Mouse (Mus musculus): ENCODE data around the gene Ier2. TPM values are rescaled to one million over a fixed set of nuclear protein-coding genes. Genes with fewer than 3 reads are reported as not detected.
A peak's percentile ranks its signal among the peaks of the same experiment; 100 is the strongest.

Gene Ier2
- polyA plus RNA-seq, 1 experiment from 2014 or later, result 82.8 TPM

DNA sequence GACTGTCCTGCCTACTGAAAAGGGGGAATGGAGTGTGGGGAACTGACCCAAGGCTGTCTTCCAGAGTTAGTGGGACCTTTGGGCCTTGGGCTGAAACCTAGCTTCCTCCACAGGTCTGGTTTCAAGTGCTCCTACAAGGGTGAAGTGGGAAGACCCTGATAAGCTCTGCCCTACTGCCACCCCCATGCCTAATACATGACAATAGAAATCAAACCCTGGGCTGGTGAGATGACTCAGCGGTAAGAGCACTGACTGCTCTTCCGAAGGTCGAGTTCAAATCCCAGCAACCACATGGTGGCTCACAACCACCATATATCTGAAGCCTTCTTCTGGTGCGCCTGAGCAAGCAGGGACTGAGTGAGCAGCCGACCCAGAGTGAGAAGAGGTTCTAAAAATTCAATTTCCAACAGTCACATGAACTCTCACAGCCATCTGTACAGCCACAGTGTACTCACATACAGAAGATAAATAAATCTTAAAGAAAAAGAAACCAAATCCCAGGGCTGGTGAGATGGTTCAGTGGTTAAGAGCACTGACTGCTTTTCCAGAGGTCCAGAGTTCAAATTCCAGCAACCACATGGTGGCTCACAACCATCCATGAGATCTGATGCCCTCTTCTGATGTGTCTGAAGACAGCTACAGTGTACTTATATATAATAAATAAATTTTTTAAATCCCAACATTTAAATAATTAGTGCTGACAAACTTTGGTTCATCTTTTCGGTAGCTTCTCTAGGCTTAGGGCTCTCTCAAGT, 6.3 kb upstream of the Ier2 start:
- H3K27ac ChIP-seq (replicated peaks), result peak overlapping the region; percentile 70
- H3K36me3 ChIP-seq (ENCODE audit: control insufficient read depth, insufficient read depth, low read length), result peaks cover 4% of the 10 kb centered on the region; the same call in 1 of the 2 replicates
- no peaks in the 10 kb centered on the region for H3K27me3 ChIP-seq (ENCODE audit: control insufficient read depth, insufficient read depth, low read length)
- no peak overlapping the region for H3K4me2 ChIP-seq (replicated peaks; ENCODE audit: low read depth)
- TF ChIP-seq EP300 (optimal IDR thresholded peaks at IDR 0.05) (no peak), CTCF (IDR thresholded peaks at IDR 0.05; ENCODE audit: low read depth) (no peak)
- H3K9ac ChIP-seq (ENCODE audit: low read length), result no peak overlapping the region
- WGBS, result 72% methylated on average over 6 of the region's 6 CpGs
- DNase-seq (ENCODE audit: low spot score), result no peak
- ATAC-seq (ENCODE audit: low FRiP score, low TSS enrichment), result no peak
- no peaks in the 10 kb centered on the region for H3K9me3 ChIP-seq (ENCODE audit: control insufficient read depth, low read length)
- H3K4me3 ChIP-seq (ENCODE audit: low read depth, low read length), result no peak overlapping the region
- H3K4me1 ChIP-seq (replicated peaks; ENCODE audit: control insufficient read depth, insufficient read depth), result no peaks in the 10 kb centered on the region

DNA sequence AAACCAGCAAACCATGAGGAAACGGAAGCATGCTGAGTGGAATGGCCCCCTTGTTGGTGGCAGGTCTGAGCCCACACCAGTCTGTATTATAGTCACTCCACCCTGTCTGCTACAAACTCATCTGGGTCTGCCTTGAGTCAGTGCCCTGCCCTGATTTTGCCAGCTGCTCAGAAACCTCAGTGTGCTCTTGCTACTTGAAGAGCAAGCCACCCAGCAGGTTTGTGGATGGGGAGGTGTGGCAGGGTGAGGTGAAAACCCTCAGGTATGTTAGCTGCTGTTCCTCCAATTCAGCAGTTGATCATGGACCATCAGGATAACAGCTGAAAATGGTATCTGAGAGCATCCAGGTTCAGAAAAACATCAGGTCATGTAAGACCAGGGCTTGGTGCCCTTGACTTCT, 5.4 kb upstream of the Ier2 start:
- TF ChIP-seq CTCF (IDR thresholded peaks at IDR 0.05; ENCODE audit: low read depth) (no peak), EP300 (optimal IDR thresholded peaks at IDR 0.05) (no peak)
- no peak overlapping the region for H3K9ac ChIP-seq (ENCODE audit: low read length)
- no peak overlapping the region for H3K4me2 ChIP-seq (replicated peaks; ENCODE audit: low read depth)
- no peak overlapping the region for H3K4me3 ChIP-seq (ENCODE audit: low read depth, low read length)
- DNase-seq (ENCODE audit: low spot score), result peak; percentile 56
- no peaks in the 10 kb centered on the region; the same call in 1 of the 2 replicates for H3K36me3 ChIP-seq (ENCODE audit: control insufficient read depth, insufficient read depth, low read length)
- H3K27ac ChIP-seq (replicated peaks), result peak overlapping the region; percentile 70
- H3K9me3 ChIP-seq (ENCODE audit: control insufficient read depth, low read length), result no peaks in the 10 kb centered on the region
- WGBS, result 60% methylated on average over 1 of the region's 1 CpGs
- no peaks in the 10 kb centered on the region for H3K27me3 ChIP-seq (ENCODE audit: control insufficient read depth, insufficient read depth, low read length)
- ATAC-seq (ENCODE audit: low FRiP score, low TSS enrichment), result no peak
- no peaks in the 10 kb centered on the region for H3K4me1 ChIP-seq (replicated peaks; ENCODE audit: control insufficient read depth, insufficient read depth)

DNA sequence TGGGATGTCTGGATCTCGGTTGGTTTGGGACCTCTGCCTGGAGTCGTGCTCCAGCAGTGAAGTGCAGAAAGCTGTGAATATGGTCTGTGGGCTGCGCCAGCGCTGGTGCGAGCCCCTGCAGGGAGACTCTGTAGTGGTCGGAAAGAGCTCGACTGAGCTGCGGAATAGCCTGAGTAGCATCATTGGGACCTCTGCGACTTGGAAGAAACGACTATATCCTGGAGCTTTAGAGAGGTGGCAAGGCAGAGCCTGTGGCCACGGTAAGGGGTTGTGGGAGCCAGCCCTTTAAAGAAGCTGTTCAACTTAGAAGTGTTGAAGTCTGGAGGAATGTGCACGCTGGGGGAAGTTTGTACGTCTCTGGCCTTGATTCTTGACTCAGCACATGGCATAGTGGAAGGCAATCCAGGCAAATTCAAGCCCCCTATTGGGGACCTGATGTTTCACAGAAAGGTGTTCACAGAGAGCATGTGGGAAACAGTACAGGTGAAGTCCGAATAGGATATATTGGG, 2.8 kb upstream of the Ier2 start:
- no peaks in the 10 kb centered on the region for H3K36me3 ChIP-seq (ENCODE audit: control insufficient read depth, insufficient read depth, low read length)
- peak overlapping the region; percentile 82 for H3K4me3 ChIP-seq (ENCODE audit: low read depth, low read length)
- H3K27ac ChIP-seq (replicated peaks), result peak overlapping the region; percentile 95
- peak overlapping the region; percentile 78 for H3K4me2 ChIP-seq (replicated peaks; ENCODE audit: low read depth)
- H3K27me3 ChIP-seq (ENCODE audit: control insufficient read depth, insufficient read depth, low read length), result no peaks in the 10 kb centered on the region
- DNase-seq (ENCODE audit: low spot score), result no peak
- H3K9ac ChIP-seq (ENCODE audit: low read length), result peak overlapping the region; percentile 74
- peak; percentile 28; the same call in 1 of the 2 replicates for TF ChIP-seq CTCF (IDR thresholded peaks at IDR 0.05; ENCODE audit: low read depth)
- no peak for TF ChIP-seq EP300 (optimal IDR thresholded peaks at IDR 0.05)
- WGBS, result under 1% methylated on average over 14 of the region's 14 CpGs
- ATAC-seq (ENCODE audit: low FRiP score, low TSS enrichment), result no peak
- H3K9me3 ChIP-seq (ENCODE audit: control insufficient read depth, low read length), result no peaks in the 10 kb centered on the region
- H3K4me1 ChIP-seq (replicated peaks; ENCODE audit: control insufficient read depth, insufficient read depth), result no peaks in the 10 kb centered on the region

DNA sequence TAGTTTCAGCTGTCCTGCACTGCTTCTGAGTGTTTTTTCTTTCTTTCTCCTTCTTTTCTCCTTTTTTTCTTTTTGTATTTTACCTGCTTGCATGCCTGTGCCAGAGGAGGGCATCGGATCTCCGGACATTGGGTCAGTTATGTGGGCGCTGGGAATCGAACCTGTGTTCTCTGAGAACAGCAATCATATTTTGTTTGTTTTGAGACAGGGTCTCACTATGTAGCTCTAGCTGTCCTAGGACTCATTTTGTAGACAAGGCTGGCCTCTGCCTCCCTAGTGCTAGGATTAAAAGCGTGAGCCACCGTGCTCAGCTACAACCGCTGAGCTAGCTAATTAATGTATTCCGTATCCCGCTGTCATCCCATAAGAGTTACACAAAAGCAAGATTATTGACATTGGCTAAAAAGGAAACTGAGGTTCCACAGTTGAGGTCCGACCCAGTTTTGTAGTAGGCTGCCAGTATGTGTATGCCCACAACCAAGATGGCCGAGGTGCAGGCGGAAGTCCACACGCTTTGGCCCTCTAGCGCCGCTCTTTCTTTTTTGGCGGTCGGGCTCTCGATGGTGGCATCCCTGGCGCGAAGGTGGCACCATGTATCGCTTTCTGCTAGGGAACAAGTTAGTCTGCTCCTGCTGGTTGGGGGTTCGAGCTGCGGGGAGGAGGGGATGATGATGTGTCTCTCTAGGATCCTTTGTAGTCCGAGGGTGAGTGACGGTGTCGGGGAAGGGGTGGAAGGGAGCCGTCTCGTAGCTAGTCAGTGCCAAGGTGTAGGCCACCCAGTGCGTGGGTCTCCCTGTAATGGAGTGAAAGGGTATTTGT, 2.1 kb upstream of the Ier2 start:
- WGBS, result under 1% methylated on average over 29 of the region's 29 CpGs

DNA sequence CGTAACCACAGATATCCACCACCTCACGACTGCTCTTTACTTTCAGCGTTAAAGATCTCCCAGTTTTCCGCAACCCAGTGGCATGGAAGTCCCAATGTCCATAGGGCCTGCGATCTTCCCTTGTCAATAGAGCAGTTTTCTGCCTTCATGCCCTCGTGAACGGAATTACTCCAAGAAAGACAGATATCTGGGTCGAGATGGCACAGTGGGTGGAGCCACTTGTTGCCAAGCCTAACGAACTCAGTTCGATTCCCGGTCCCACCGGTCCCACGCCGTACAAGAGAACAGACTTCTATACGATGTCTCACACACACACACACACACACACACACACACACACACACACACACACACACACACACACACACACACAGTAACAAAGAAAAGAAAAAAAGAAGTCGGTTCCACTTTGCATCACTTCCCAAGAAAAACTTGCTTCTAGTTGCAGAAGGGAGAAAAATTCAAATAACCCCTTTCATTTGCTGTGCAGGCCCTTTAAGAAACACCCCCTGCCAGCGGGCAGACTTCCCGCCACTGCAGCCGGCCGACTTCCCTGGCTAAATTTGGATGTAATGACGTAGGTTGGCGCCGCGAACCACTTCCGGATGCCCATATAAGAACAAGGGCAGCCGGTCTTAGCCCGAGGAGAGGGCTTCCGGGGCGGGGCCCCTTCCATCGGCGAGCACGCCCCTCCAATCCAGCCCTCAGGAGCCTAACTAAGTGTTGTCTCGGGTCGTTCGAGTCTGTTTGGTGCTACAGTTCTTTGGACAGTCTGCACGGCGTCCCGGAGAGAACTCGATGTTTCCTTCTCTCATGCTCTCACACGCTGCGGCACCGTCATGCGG, 1.1 kb upstream of the Ier2 start:
- ATAC-seq (ENCODE audit: low FRiP score, low TSS enrichment) (peak; percentile 78), DNase-seq (ENCODE audit: low spot score) (peak; percentile 97)
- Histone ChIP-seq H3K4me2 (replicated peaks; ENCODE audit: low read depth) (peak overlapping the region; percentile 78), H3K4me1 (replicated peaks; ENCODE audit: control insufficient read depth, insufficient read depth) (no peaks in the 10 kb centered on the region; the same call in 1 of the 2 replicates), H3K27ac (replicated peaks) (peak overlapping the region; percentile 98), H3K4me3 (ENCODE audit: low read depth, low read length) (peak overlapping the region; percentile 82), H3K36me3 (ENCODE audit: control insufficient read depth, insufficient read depth, low read length) (no peaks in the 10 kb centered on the region), H3K27me3 (ENCODE audit: control insufficient read depth, insufficient read depth, low read length) (no peaks in the 10 kb centered on the region), H3K9me3 (ENCODE audit: control insufficient read depth, low read length) (no peaks in the 10 kb centered on the region), H3K9ac (ENCODE audit: low read length) (peak overlapping the region; percentile 74)
- 2% methylated on average over 43 of the region's 43 CpGs for WGBS
- no peak for TF ChIP-seq CTCF (IDR thresholded peaks at IDR 0.05; ENCODE audit: low read depth)
- TF ChIP-seq EP300 (optimal IDR thresholded peaks at IDR 0.05), result no peak

More for the DNA sequence above, 2.1 kb upstream of the Ier2 start:
- H3K4me2 ChIP-seq (replicated peaks; ENCODE audit: low read depth), result peak overlapping the region; percentile 78
- ATAC-seq (ENCODE audit: low FRiP score, low TSS enrichment) (no peak), DNase-seq (ENCODE audit: low spot score) (peak; percentile 85)
- peak overlapping the region; percentile 82 for H3K4me3 ChIP-seq (ENCODE audit: low read depth, low read length)
- H3K27ac ChIP-seq (replicated peaks), result peak overlapping the region; percentile 95
- H3K4me1 ChIP-seq (replicated peaks; ENCODE audit: control insufficient read depth, insufficient read depth), result no peaks in the 10 kb centered on the region
- TF ChIP-seq EP300 (optimal IDR thresholded peaks at IDR 0.05) (no peak), CTCF (IDR thresholded peaks at IDR 0.05; ENCODE audit: low read depth) (peak; percentile 74)
- no peaks in the 10 kb centered on the region for H3K36me3 ChIP-seq (ENCODE audit: control insufficient read depth, insufficient read depth, low read length)
- H3K9ac ChIP-seq (ENCODE audit: low read length), result peak overlapping the region; percentile 74
- no peaks in the 10 kb centered on the region for H3K9me3 ChIP-seq (ENCODE audit: control insufficient read depth, low read length)
- H3K27me3 ChIP-seq (ENCODE audit: control insufficient read depth, insufficient read depth, low read length), result no peaks in the 10 kb centered on the region
